In the genomic region with DNA sequence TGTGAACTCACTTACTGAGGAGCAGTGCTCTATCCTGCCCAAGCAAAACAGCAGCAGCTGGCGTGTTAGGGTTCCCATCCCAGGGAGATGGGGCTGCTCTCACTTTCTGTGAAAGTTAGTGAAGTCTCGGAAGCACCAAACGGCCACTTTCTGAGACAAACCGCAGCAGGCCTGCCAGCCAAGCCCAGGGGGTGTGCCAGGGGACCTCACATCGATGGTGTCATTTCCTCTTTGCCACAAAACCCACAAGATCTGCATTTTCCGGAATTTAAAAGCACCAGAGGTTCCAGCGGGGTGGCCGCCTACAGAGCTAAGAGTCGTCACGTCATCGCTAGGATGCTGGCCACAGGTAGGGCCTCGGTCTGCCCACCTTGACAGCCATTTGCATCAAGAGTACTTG, we compare ENCODE assay signal across 11 mouse cellular contexts.
DNase-seq lines count a peak whose midpoint lies in the region; ATAC-seq and TF ChIP-seq lines count a peak whose summit lies in the region.
"Had no signal": no experiment of that assay in that cellular context is flagged by ENCODE, and none has a peak within 500 bp of the region (broad histone marks: within the 10 kb centered on the region; RNA-seq: fewer than 3 reads in every experiment).

No protein-coding gene starts in this region.

- intact Hi-C loops in gastrocnemius, adult 2 months (cut with DNase I) = no loop called here

- ATAC-seq in intestine, embryonic 16.5 days = no peak

- no peaks in the 10 kb centered on the region for H3K9me3 ChIP-seq in intestine, embryonic 16.5 days (ENCODE audit: control insufficient read depth, low read length)
- H3K9me3 ChIP-seq: forebrain, embryonic 12.5 days had no signal

- DNase-seq in gastrocnemius, adult 2 months = no peak
- DNase-seq in gastrocnemius, adult 18-20 months (ENCODE audit: low spot score) = no peak
- peak; percentile 58 to 61 for DNase-seq in lung, postnatal 4 days
- peak; percentile 28 for DNase-seq in thymus, adult 2 months
- no peak for DNase-seq in heart, adult 9 months (ENCODE audit: low spot score in 2 of 2)
- no peak for DNase-seq in right cerebral cortex, postnatal 10 days (ENCODE audit: low spot score in 2 of 2)
- DNase-seq: adrenal gland, adult 2 months; right cerebral cortex, adult 18-20 months had no signal

- no peak for TF ChIP-seq CTCF in gastrocnemius, adult 2 months (IDR thresholded peaks at IDR 0.05)
- TF ChIP-seq CTCF in bone marrow, adult 2 months (IDR thresholded peaks at IDR 0.05; ENCODE audit: control insufficient read depth, insufficient read depth, low read length) = no peak
- no peak for TF ChIP-seq CTCF in thymus, adult 2 months (IDR thresholded peaks at IDR 0.05; ENCODE audit: borderline replicate concordance, control insufficient read depth, extremely low read depth, insufficient read depth, low read length, poor library complexity)

- H3K27ac ChIP-seq in gastrocnemius, adult 2 months = peak overlapping the region; percentile 28
- peak overlapping the region; percentile 92 for H3K27ac ChIP-seq in bone marrow, adult 2 months (ENCODE audit: control insufficient read depth, insufficient read depth, low read depth, low read length, poor library complexity)
- H3K27ac ChIP-seq in thymus, adult 2 months (ENCODE audit: control insufficient read depth, insufficient read depth, low read length) = no peak overlapping the region
- no peak overlapping the region for H3K27ac ChIP-seq in intestine, embryonic 16.5 days (ENCODE audit: low read length)
- H3K27ac ChIP-seq: forebrain, embryonic 12.5 days had no signal

- peaks cover 14% of the 10 kb centered on the region for H3K4me1 ChIP-seq in bone marrow, adult 2 months (ENCODE audit: control insufficient read depth, insufficient read depth, low read length)
- H3K4me1 ChIP-seq in thymus, adult 2 months (replicated peaks; ENCODE audit: control insufficient read depth, insufficient read depth, low read length) = peaks cover 14% of the 10 kb centered on the region
- H3K4me1 ChIP-seq in intestine, embryonic 16.5 days (ENCODE audit: control insufficient read depth, insufficient read depth, low read length) = peaks cover 7% of the 10 kb centered on the region

- H3K36me3 ChIP-seq in thymus, adult 2 months (ENCODE audit: control insufficient read depth, insufficient read depth, low read length) = no peaks in the 10 kb centered on the region
- H3K36me3 ChIP-seq in intestine, embryonic 16.5 days (ENCODE audit: control insufficient read depth, insufficient read depth, low read length) = peaks cover 4% of the 10 kb centered on the region; the same call in 1 of the 2 replicates

- TF ChIP-seq POLR2A in bone marrow, adult 2 months (IDR thresholded peaks at IDR 0.05; ENCODE audit: borderline replicate concordance, control insufficient read depth, low read depth, low read length) = 0 out of 2 replicates have a peak, but pooled peaks have one; percentile 8
- no peak for TF ChIP-seq POLR2A in thymus, adult 2 months (IDR thresholded peaks at IDR 0.05; ENCODE audit: control insufficient read depth, extremely low read depth, insufficient read depth, low read length, poor library complexity)

- WGBS in bone marrow, adult 2 months = under 1% methylated on average over 12 of the region's 12 CpGs
- 6% methylated on average over 12 of the region's 12 CpGs for WGBS in thymus, adult 2 months
- WGBS in intestine, embryonic 16.5 days = 82% methylated on average over 12 of the region's 12 CpGs

- H3K9ac ChIP-seq in intestine, embryonic 16.5 days (ENCODE audit: low read depth, low read length) = no peak overlapping the region
- H3K9ac ChIP-seq: forebrain, embryonic 12.5 days had no signal

- no peaks in the 10 kb centered on the region for H3K27me3 ChIP-seq in thymus, adult 2 months (ENCODE audit: control insufficient read depth, insufficient read depth, low read length)
- no peaks in the 10 kb centered on the region for H3K27me3 ChIP-seq in intestine, embryonic 16.5 days (replicated peaks; ENCODE audit: control insufficient read depth, insufficient read depth, low read length)
- H3K27me3 ChIP-seq: forebrain, embryonic 12.5 days had no signal

- H3K4me2 ChIP-seq in intestine, embryonic 16.5 days (ENCODE audit: low read depth, low read length) = no peak overlapping the region
- H3K4me2 ChIP-seq: forebrain, embryonic 12.5 days had no signal

- H3K4me3 ChIP-seq in gastrocnemius, adult 2 months = no peak overlapping the region
- H3K4me3 ChIP-seq in bone marrow, adult 2 months (replicated peaks; ENCODE audit: control insufficient read depth, low read depth, low read length) = peak overlapping the region; percentile 32
- H3K4me3 ChIP-seq in thymus, adult 2 months (ENCODE audit: control insufficient read depth, insufficient read depth, low read length) = no peak overlapping the region
- H3K4me3 ChIP-seq in intestine, embryonic 16.5 days (ENCODE audit: low read length) = no peak overlapping the region
- H3K4me3 ChIP-seq: forebrain, embryonic 12.5 days had no signal

Comparison
In these comparisons a context has a peak if more than half of its experiments do, and no peak if none do; other contexts are left out.
1. DNase-seq: peak in lung, postnatal 4 days (2 of 2) and thymus, adult 2 months (single experiment); none in gastrocnemius, adult 2 months (single experiment), gastrocnemius, adult 18-20 months (single experiment), heart, adult 9 months (0 of 2) and right cerebral cortex, postnatal 10 days (0 of 2).
2. H3K27ac ChIP-seq: peak in gastrocnemius, adult 2 months (single experiment) and bone marrow, adult 2 months (single experiment); none in thymus, adult 2 months (single experiment) and intestine, embryonic 16.5 days (single experiment).